Mouse (Mus musculus) neural tube, embryonic 13.5 days (tissue): Measurements from ENCODE around the gene Msmp. TPM values are rescaled to one million over a fixed set of nuclear protein-coding genes. Genes with fewer than 3 reads are reported as not detected.

Experiments
- ATAC-seq: fragments of 200-750 bp; cut with Nextera tagmentation; 2 replicates; pipeline ENCODE4 v1.8.0; 2017; ENCODE audit warnings: low read depth, mild to moderate bottlenecking, moderate TSS enrichment, moderate library complexity
- H3K27ac ChIP-seq: fragments of 300-500 bp; sonication (generic); replicated peaks from 2 replicates; pipeline ENCODE4 v1.5.1; 2015; ENCODE audit warnings: moderate library complexity, mild to moderate bottlenecking, inconsistent platforms
- H3K27me3 ChIP-seq: fragments of 300-500 bp; sonication (generic); 2 replicates; pipeline ENCODE4 v1.6.1; 2015; ENCODE audit warnings: mild to moderate bottlenecking, inconsistent platforms
- H3K36me3 ChIP-seq: fragments of 300-500 bp; sonication (generic); 2 replicates; pipeline ENCODE4 v1.6.1; 2015; ENCODE audit warnings: mild to moderate bottlenecking, inconsistent platforms
- H3K4me1 ChIP-seq: fragments of 300-500 bp; sonication (generic); replicated peaks from 2 replicates; pipeline ENCODE4 v1.6.1; 2015; ENCODE audit warnings: inconsistent platforms
- H3K4me2 ChIP-seq: fragments of 300-500 bp; sonication (generic); 2 replicates; pipeline ENCODE4 v1.6.1; 2015; ENCODE audit warnings: inconsistent platforms, mild to moderate bottlenecking, moderate library complexity
- H3K4me3 ChIP-seq: fragments of 300-500 bp; sonication (generic); 2 replicates; pipeline ENCODE4 v1.5.1; 2015; ENCODE audit warnings: mild to moderate bottlenecking, inconsistent platforms
- H3K9ac ChIP-seq: fragments of 300-500 bp; sonication (generic); 2 replicates; pipeline ENCODE4 v1.6.1; 2015; ENCODE audit warnings: moderate library complexity, mild to moderate bottlenecking, inconsistent platforms
- H3K9me3 ChIP-seq: fragments of 300-500 bp; sonication (generic); 2 replicates; pipeline ENCODE4 v1.6.1; 2016; ENCODE audit warnings: inconsistent platforms
- WGBS: fragments of 180-500 bp; shearing (Covaris S2); methylation state at CpG from one replicate; pipeline ENCODE4 v1.1.7; 2015; 5-methylcytosine and 5-hydroxymethylcytosine counted together
- polyA plus RNA-seq: library from polyadenylated mRNA; unstranded; fragments of >200 nt; fragmentation: Nextera tagmentation; extraction: Ambion mirVana; gene quantifications from 2 replicates; pipeline ENCODE4 v1.2.1, GENCODE M21; 2015

Msmp gene
- polyA plus RNA-seq, 1 experiment from 2014 or later = not detected

DNA sequence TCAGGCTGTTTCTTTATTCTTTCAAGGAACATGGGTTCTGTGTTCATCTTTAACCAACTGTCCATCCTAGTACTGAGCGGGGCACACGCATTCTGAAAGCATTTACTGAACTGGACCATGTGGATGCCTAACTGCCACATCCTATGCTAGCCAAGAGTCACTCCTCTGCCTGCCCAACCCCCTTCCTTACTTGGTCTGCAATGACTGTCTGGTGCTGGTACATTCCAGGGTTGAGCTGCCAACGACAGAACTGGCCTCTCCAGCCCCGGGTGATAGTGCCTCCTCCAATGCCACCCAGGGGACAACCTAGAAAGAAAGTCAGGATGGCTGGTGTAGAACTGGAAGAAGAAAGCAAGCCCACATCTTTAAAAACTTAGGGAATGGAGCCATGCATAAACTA lies 10.7 kb downstream of the Msmp start:
- ATAC-seq = no peak
- 92% methylated on average over 4 of the region's 4 CpGs for WGBS
- no peaks in the 10 kb centered on the region for H3K27me3 ChIP-seq
- no peak overlapping the region for H3K4me2 ChIP-seq
- H3K4me1 ChIP-seq = peaks cover 42% of the 10 kb centered on the region
- H3K36me3 ChIP-seq = peaks cover 57% of the 10 kb centered on the region
- no peak overlapping the region for H3K27ac ChIP-seq
- no peak overlapping the region for H3K9ac ChIP-seq
- H3K9me3 ChIP-seq = no peaks in the 10 kb centered on the region
- H3K4me3 ChIP-seq = no peak overlapping the region

GRCm38 (mm10) chr4:43571395-43572045 lies 12.8 kb downstream of the Msmp start:
- WGBS = 85% methylated on average over 6 of the region's 6 CpGs
- Histone ChIP-seq H3K9me3 (no peaks in the 10 kb centered on the region), H3K36me3 (peaks cover 77% of the 10 kb centered on the region), H3K27me3 (no peaks in the 10 kb centered on the region), H3K27ac (no peak overlapping the region), H3K4me1 (peaks cover 25% of the 10 kb centered on the region), H3K4me2 (no peak overlapping the region), H3K9ac (no peak overlapping the region), H3K4me3 (no peak overlapping the region)
- ATAC-seq = no peak

DNA sequence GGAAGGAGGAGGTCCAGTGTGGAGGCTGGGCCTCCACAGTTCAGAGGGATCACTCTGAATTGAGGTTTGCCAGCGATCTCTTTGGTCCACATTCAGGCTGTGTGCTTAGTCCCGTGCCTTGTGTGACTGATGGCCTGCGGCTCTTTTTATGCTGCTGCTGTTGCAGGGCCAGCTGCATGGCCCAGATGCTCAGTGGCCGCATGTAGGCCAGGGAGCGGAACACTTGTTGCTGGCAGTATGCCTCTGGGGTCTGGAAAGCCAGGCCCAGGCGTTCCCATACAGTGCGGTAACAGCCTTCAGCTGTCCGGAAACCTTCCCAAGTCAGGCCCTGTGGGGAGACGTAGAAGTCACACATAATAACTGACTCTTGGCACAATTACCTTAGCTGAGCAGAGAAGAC lies 17.2 kb downstream of the Msmp start:
- H3K36me3 ChIP-seq = peaks cover 80% of the 10 kb centered on the region
- no peak overlapping the region for H3K27ac ChIP-seq
- WGBS = 94% methylated on average over 9 of the region's 9 CpGs
- no peak for ATAC-seq
- H3K9ac ChIP-seq = no peak overlapping the region
- no peaks in the 10 kb centered on the region for H3K9me3 ChIP-seq
- H3K4me1 ChIP-seq = peaks cover 15% of the 10 kb centered on the region
- no peaks in the 10 kb centered on the region for H3K27me3 ChIP-seq
- no peak overlapping the region for H3K4me2 ChIP-seq
- H3K4me3 ChIP-seq = no peak overlapping the region

GRCm38 (mm10) chr4:43564231-43564630 lies 20.1 kb downstream of the Msmp start:
- Histone ChIP-seq H3K9me3 (no peaks in the 10 kb centered on the region), H3K4me3 (no peak overlapping the region), H3K27ac (no peak overlapping the region), H3K4me2 (peak overlapping the region; percentile 91), H3K9ac (no peak overlapping the region), H3K4me1 (peaks cover 38% of the 10 kb centered on the region), H3K36me3 (peaks cover 51% of the 10 kb centered on the region), H3K27me3 (no peaks in the 10 kb centered on the region)
- 50% methylated on average over 2 of the region's 2 CpGs for WGBS
- no peak for ATAC-seq

DNA sequence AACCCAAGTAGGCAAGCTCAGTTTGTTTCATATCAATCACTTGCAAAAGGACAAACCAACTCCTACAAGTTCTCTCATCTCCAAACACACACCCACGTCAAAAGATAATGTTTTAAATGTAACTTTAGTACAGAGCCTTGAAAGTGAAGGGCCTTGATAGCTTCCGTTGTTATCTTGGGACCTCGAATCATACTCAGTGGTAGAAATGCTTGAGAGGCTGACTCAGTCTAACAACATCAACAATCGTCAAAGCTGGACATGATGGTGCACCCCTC lies 20.8 kb downstream of the Msmp start:
- H3K36me3 ChIP-seq = peaks cover 44% of the 10 kb centered on the region
- no peak overlapping the region for H3K27ac ChIP-seq
- H3K9ac ChIP-seq = peak overlapping the region; percentile 94; the same call in 1 of the 2 replicates
- peak overlapping the region; percentile 91 for H3K4me2 ChIP-seq
- peaks cover 45% of the 10 kb centered on the region for H3K4me1 ChIP-seq
- no peak for ATAC-seq
- no peaks in the 10 kb centered on the region for H3K9me3 ChIP-seq
- no peaks in the 10 kb centered on the region for H3K27me3 ChIP-seq
- peak overlapping the region; percentile 84 for H3K4me3 ChIP-seq
- 85% methylated on average over 4 of the region's 4 CpGs for WGBS

DNA sequence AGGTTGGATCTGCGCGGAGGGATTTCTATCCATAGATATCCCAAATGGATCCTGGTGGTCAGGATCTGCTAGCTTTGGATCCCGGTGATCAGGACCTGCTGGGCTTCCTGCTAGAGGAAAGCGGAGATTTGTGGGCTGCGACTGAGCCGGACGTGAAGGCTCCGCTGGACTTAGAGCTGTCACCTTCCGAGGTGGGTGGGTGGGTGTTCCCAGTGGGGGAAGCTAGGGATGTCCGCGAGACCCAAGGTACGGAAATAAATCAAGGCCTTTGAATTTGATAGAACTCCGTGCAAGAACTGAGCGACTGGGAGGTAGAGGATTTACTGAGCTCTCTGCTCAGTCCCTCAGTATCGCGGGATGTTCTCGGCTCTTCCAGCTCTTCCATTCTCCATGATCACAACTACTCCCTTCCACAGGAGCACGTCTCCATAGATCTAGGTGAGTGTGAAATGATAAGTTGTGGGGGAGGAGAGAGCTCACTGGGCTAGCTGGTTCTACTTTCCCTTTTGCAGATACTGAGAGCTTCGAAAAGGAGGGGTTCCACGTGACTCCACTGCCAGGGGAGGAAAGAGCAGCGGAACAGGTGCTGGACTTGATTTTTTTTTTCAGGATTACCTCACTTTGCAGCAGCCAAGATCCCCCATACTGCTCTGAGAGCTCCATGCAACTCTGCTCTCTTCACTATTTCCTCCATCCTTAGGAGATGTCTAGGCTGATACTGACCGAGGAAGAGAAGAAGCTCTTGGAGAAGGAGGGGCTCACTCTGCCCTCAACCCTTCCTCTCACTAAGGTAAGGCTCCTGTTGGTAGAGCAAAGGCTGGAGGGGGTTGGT lies 21.3 kb downstream of the Msmp start:
- peaks cover 51% of the 10 kb centered on the region for H3K4me1 ChIP-seq
- WGBS = 9% methylated on average over 22 of the region's 22 CpGs
- peak; percentile 30 for ATAC-seq

GRCm38 (mm10) chr4:43561997-43562768 lies 22.1 kb downstream of the Msmp start, which contains the start of the genes Creb3 and Tln1:
Creb3 (plus strand) TSS chr4:43562332.
Tln1 (minus strand) TSS chr4:43562691.
- WGBS = under 1% methylated on average over 62 of the region's 62 CpGs
- H3K27me3 ChIP-seq = no peaks in the 10 kb centered on the region

More for the DNA sequence above, 21.3 kb downstream of the Msmp start:
- Histone ChIP-seq H3K27ac (peak overlapping the region; percentile 98), H3K9me3 (no peaks in the 10 kb centered on the region), H3K4me3 (peak overlapping the region; percentile 84), H3K27me3 (no peaks in the 10 kb centered on the region), H3K36me3 (peaks cover 38% of the 10 kb centered on the region), H3K4me2 (peak overlapping the region; percentile 91), H3K9ac (peak overlapping the region; percentile 94)

GRCm38 (mm10) chr4:43561436-43561996 lies 22.8 kb downstream of the Msmp start:
- Histone ChIP-seq H3K27me3 (no peaks in the 10 kb centered on the region), H3K36me3 (peaks cover 31% of the 10 kb centered on the region), H3K27ac (peak overlapping the region; percentile 98), H3K4me3 (peak overlapping the region; percentile 84), H3K4me2 (peak overlapping the region; percentile 91), H3K4me1 (peaks cover 61% of the 10 kb centered on the region), H3K9ac (peak overlapping the region; percentile 94), H3K9me3 (no peaks in the 10 kb centered on the region)
- WGBS = 3% methylated on average over 16 of the region's 16 CpGs
- peak; percentile 49 for ATAC-seq

More at GRCm38 (mm10) chr4:43561997-43562768, 22.1 kb downstream of the Msmp start, which contains the start of the genes Creb3 and Tln1:
- H3K9me3 ChIP-seq = no peaks in the 10 kb centered on the region
- peaks cover 59% of the 10 kb centered on the region for H3K4me1 ChIP-seq
- H3K36me3 ChIP-seq = peaks cover 31% of the 10 kb centered on the region
- ATAC-seq = peak; percentile 96
- H3K4me2 ChIP-seq = peak within 1 kb of the TSS; percentile 91
- peak within 1 kb of the TSS; percentile 94 for H3K9ac ChIP-seq
- H3K27ac ChIP-seq = peak within 1 kb of the TSS; percentile 98
- peak within 1 kb of the TSS; percentile 84 for H3K4me3 ChIP-seq

GRCm38 (mm10) chr4:43560976-43561375 lies 23.3 kb downstream of the Msmp start:
- peaks cover 31% of the 10 kb centered on the region for H3K36me3 ChIP-seq
- H3K4me2 ChIP-seq = peak overlapping the region; percentile 91
- no peak for ATAC-seq
- no peaks in the 10 kb centered on the region for H3K9me3 ChIP-seq
- peak overlapping the region; percentile 98; the same call in 1 of the 2 replicates for H3K27ac ChIP-seq
- H3K4me3 ChIP-seq = peak overlapping the region; percentile 84
- 28% methylated on average over 2 of the region's 2 CpGs for WGBS
- H3K27me3 ChIP-seq = no peaks in the 10 kb centered on the region
- peaks cover 61% of the 10 kb centered on the region for H3K4me1 ChIP-seq
- peak overlapping the region; percentile 94 for H3K9ac ChIP-seq

- ATAC-seq = no peak
- Histone ChIP-seq H3K27me3 (no peaks in the 10 kb centered on the region), H3K4me3 (peak overlapping the region; percentile 84), H3K9ac (peak overlapping the region; percentile 94), H3K4me2 (peak overlapping the region; percentile 91), H3K36me3 (peaks cover 31% of the 10 kb centered on the region), H3K27ac (no peak overlapping the region), H3K9me3 (no peaks in the 10 kb centered on the region), H3K4me1 (peaks cover 61% of the 10 kb centered on the region)
- WGBS = 47% methylated on average over 6 of the region's 6 CpGs
Observed at GRCm38 (mm10) chr4:43560243-43560611, 24.1 kb downstream of the Msmp start.

DNA sequence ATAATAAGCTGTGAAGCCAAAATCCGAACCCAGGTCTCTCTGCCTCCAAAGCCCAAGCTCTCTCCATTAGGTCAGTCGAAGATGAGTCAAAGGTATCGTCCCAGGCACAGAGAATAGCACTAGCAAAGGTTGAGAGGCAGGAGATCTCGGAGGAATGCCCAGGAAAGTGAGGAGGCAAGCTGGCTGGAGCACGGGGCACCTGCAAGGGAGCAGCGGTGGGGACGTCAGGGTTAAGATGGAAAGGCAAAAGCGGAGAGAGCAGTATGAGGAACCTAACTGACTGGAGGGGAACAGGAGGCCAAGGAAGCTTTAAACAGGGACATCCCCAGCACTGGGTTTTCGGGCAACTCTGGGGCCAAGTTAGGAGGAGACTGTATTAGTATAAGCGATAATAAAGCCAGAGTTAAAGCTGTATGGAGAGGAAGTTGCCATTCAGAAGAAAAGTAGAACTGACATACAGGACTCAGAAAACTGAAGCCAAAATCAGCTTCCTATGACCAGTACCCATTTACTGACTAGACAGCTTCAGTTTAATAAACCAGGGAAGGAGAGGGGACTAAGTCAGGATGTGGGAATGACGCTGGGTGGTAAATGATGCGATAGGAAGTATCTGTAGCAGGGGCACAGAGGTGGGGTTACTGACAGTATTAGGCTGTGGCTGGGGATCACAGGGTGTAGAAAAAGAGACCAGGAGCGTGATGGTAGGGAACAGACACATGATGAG lies 24.6 kb downstream of the Msmp start:
- H3K9ac ChIP-seq = peak overlapping the region; percentile 94
- H3K36me3 ChIP-seq = peaks cover 31% of the 10 kb centered on the region

More for the DNA sequence above, 24.6 kb downstream of the Msmp start:
- H3K27me3 ChIP-seq = no peaks in the 10 kb centered on the region
- WGBS = 81% methylated on average over 13 of the region's 13 CpGs
- H3K27ac ChIP-seq = no peak overlapping the region
- H3K4me2 ChIP-seq = peak overlapping the region; percentile 91
- no peaks in the 10 kb centered on the region for H3K9me3 ChIP-seq
- H3K4me3 ChIP-seq = peak overlapping the region; percentile 84; the same call in 1 of the 2 replicates
- ATAC-seq = no peak
- peaks cover 61% of the 10 kb centered on the region for H3K4me1 ChIP-seq
